Mouse (Mus musculus) cerebellum, adult 11-12 months (tissue): ENCODE data around the gene Pan3.

Source experiments
- DNase-seq: peaks from one replicate; pipeline ENCODE4 v3.0.0; 2022

Gene Pan3

DNA sequence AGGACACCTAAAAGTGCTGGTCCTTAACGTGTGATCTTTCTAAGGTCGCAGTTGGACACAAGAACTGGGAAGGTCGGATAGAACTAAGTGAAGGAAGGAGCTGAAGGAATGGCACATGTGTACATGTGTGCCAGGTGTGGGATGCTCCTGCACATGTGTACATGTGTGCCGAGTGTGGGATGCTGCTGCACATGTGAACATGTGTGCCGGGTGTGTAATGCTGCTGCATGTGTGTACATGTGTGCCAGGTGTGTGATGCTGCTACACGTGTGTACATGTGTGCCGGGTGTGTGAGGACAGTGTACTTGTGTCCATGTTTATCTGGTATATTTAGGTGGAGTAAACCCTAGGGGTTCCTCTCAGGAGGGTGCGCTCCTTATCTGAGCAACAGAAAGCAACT, 3.0 kb downstream of the Pan3 start:
- no peak for DNase-seq

DNA sequence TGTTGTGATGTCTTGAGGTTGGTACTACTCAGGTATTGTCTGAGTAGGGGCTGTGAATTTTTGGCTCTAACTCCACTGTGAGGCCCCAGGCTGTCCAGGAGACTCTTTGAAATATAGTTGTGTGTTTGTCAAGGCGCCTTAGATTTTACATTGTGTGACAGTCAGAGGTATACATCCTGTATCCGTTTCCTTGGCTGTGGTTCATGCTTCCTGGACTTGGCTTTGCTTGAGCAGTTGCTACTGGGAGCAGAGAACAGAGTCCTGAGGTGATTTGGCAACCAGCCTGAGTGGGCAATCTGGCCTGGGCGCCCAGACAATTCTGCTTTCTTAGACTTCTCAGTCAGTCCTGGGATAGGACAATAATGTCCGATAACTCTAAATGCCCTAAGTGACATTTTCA, 5.3 kb downstream of the Pan3 start:
- DNase-seq, result peak; percentile 97

GRCm38 (mm10) chr5:147435751-147436150, 5.8 kb downstream of the Pan3 start:
- no peak for DNase-seq

DNA sequence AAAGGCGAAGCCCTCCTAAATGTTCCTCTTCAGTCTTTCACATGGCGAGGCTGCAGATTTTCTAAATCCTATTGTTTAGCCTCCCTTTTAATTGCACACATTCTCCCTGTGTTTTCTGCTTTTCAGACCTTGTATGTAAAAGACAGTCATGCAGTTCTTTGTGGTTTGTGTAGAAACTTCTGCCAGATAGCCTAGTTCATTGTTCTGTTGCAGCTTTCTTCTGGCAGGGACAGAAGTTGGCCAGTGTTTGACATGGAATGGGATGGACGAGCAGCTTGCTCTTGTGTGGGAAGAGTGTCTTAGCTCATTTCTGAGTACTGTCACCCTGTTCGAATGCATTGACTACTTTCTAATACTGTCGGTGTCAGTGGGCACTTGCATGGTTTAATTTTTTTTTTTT, 6.5 kb downstream of the Pan3 start:
- DNase-seq, result no peak

- DNase-seq, result no peak
Observed at GRCm38 (mm10) chr5:147440996-147441507, 11.1 kb downstream of the Pan3 start.

DNA sequence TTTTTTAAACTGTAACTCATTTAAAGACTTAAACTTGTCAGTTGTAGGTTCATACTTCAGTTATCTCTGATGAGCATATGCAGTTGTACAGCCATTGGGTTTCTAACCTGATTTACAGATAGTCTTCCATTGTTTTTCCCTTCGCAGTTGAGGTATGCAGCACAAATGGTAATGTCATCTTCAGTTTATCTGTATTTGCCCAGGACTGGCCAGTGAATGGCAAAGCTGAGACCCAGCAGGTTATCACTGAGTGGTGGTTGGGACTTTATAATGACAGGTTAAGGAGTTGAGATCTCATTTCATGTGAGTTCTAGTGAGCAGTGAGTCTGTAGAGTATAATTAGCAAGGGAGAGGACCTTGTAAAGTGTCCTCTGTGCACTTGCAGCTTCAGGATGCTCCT, 12.0 kb downstream of the Pan3 start:
- no peak for DNase-seq

DNA sequence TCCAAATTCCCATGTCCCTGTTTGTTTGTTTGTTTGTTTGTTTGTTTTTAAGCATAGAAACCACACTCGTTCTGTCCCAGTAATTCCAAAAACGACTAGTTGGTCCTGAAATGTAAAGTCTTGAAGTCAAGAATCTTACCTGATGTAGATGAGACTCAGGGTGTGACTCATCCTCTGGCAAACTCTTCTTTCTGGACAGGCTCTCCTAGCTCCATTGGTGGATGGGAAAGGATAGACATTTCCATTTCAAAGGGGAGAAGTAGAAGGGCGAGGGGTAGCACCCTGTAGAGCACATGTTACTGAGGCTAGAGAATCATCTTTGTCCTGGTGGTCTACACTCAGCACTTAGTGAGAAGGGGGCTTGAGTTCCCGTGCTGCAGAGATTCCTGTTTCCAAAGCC, 12.8 kb downstream of the Pan3 start:
- no peak for DNase-seq

- no peak for DNase-seq
Observed at GRCm38 (mm10) chr5:147444298-147444697, 14.3 kb downstream of the Pan3 start.

DNA sequence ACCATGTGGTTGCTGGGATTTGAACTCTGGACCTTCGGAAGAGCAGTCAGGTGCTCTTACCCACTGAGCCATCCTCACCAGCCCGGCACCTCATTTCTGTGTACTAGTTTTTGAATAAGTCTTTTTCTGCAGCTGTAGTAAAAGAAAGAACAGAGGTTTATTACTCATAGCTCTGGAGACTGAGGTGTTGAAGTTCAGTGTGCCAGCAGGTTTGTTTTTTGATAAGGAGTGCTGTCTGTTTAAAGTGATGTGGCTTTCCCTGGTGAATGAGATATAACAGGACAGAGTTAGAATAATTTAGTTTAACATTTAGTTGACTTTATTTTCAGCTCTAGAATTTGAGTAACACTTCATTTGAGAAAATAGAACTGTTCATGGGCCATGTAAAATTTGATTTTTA, 14.8 kb downstream of the Pan3 start:
- no peak for DNase-seq

GRCm38 (mm10) chr5:147445252-147445651, 15.3 kb downstream of the Pan3 start:
- no peak for DNase-seq

- no peak for DNase-seq
Observed at GRCm38 (mm10) chr5:147448526-147448925, 18.6 kb downstream of the Pan3 start.

DNA sequence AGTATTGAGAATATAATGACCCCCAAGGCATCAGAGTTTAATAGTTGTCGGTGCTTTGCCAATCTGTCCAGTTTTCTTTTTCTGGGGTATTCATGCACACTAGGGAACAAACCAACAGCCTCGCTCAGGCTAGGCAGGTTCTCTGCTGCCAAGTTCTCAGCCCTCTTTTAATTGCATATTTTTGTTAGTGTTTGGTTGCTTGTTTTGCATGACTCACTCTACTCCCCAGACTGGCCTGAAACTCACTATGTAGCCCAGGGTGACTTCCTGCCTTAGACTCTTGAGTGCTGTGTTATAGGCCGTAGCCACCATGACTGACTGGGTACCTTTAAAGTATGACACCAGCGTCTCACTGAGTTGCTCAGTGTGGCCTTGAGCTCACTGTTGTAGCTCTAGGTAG, 19.0 kb downstream of the Pan3 start:
- no peak for DNase-seq

GRCm38 (mm10) chr5:147456491-147456890, 26.5 kb downstream of the Pan3 start:
- no peak for DNase-seq

GRCm38 (mm10) chr5:147459821-147460567, 30.0 kb downstream of the Pan3 start:
- DNase-seq, result no peak

- DNase-seq, result no peak
Observed at GRCm38 (mm10) chr5:147463251-147463650, 33.3 kb downstream of the Pan3 start.

DNA sequence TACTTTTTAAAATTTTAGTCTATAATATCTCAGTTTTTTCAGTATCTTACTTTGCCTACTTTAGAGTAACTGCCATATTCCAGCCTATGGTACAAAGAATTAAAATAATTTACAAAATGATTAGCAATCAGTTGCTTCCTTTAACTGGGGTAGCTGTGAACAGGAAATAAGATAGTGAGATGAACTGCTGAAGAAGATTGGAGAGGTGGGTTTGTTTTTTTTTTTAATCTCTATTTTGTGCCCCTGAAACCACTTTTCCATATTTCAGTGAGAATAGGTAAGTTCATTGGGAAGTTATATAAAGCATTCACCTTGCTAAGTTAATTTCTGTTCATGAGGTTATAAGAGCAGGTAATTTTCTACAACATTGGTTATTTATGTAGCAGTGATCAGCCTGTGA, 36.4 kb downstream of the Pan3 start:
- DNase-seq, result no peak

- DNase-seq, result no peak
Observed at GRCm38 (mm10) chr5:147471163-147471562, 41.2 kb downstream of the Pan3 start.

DNA sequence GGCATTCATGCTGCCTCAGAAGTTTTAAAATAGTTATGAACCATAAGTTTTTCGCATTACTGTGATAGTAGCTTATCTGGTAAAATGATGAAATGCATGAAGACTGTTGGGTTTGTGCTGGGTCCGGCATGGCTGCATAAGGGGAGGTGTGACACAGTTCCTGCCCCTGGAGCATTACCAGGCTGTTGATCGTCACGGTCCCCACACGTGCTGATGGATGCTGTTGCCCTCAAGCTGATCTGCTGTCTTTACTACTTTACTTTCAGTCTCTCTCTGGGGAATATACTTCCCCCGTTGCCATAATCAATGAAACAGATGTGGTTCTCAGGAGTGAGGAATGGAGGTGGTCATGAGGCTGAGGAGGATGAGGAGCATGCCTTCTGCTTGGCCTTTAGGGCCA, 43.1 kb downstream of the Pan3 start:
- no peak for DNase-seq

DNA sequence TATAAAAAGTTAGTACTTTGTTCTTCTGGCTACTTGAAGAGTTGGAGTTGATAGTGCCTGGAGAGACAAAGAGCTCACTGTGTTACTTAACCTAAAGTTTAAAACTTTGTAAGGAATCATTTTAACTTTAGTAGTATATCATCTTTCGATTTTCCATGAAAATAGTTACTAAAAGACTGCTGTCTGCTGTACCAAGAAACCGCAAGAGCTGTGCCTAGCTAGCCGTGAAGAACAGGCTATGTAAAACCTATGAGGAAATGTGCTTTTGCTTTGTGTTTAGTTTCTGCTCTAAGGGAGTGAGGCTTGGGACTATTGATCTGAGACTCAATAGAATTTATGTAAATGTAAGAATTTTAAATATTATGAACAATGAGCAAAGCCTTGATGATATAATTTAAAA, 43.9 kb downstream of the Pan3 start:
- no peak for DNase-seq

GRCm38 (mm10) chr5:147476109-147476508, 46.1 kb downstream of the Pan3 start:
- DNase-seq, result no peak

- DNase-seq, result no peak
Observed at GRCm38 (mm10) chr5:147477106-147477505, 47.1 kb downstream of the Pan3 start.

DNA sequence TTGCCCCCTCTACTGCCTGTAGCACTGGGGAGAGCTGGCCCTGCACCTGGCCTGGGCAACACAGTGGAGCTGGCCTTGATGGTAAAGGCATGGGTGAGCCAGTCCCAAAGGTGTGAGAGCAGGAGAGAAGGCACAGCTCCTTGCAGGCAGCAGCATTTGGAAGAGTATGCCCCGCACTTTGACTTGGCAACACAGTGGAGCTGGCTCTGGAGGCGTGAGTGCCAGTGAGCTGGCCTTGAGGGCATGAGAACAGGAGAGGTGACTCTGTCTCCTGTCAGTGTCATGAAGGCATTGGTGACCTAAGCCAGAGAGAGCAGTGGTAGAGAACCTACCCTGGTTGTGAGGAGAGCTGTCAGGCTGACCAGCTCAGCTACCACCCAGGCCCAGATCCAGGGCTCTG, 49.4 kb downstream of the Pan3 start:
- no peak for DNase-seq

DNA sequence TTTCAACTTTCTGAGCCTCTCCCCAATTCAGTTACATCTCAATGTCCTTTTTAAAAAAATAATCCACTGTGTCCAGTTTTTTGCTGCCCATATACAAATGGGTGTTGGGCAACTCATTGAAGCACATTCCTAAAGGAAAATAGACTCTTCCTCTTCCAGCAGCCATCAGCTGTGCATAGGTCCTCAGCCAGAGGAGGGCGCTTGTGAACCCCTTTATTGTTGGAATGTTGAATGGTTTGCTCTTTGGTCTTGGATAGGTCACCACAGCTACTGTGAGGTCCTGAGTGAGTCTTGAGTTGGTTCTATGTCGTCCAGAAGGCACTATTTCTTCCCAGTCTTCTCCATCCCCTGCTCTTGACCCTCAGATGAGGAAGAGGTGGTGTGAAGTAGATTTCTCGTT, 54.2 kb downstream of the Pan3 start:
- DNase-seq, result no peak

DNA sequence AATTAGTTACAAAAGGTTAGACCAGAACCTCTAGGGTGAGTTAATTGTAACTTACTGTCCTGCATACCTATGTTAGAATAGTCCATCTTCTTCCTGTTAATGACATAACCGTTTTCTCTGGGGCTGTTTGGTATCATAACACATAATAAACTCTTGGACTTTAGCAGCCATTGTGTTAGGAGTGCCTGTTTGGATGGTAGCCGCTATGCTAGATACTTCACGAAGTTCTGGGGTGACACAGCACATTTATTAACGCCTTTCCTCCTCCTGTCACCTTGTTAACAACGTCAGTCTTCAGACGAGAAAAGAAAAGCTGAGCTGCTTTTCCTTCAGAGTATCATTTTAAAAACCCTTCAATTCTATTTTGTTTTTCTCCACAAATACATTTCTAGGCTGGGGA, 59.3 kb downstream of the Pan3 start:
- no peak for DNase-seq

- DNase-seq, result no peak
Observed at GRCm38 (mm10) chr5:147490907-147491306, 60.9 kb downstream of the Pan3 start.
